Comparison of ENCODE assay signal across 12 mouse cellular contexts in genomic region chr5:122802706-122803105, GRCm38 (mm10). TPM values are rescaled to one million over a fixed set of nuclear protein-coding genes. Genes with fewer than 3 reads are reported as not detected.
A peak's percentile ranks its signal among the peaks of the same experiment; 100 is the strongest.
DNase-seq lines count a peak whose midpoint lies in the region; ATAC-seq and TF ChIP-seq lines count a peak whose summit lies in the region.
"Had no signal": no experiment of that assay in that cellular context is flagged by ENCODE, and none has a peak within 500 bp of the region (broad histone marks: within the 10 kb centered on the region; RNA-seq: fewer than 3 reads in every experiment).

No protein-coding gene starts in this region.

- no peak overlapping the region for H3K4me3 ChIP-seq in heart, embryonic 12.5 days
- no peak overlapping the region for H3K4me3 ChIP-seq in layer of hippocampus, adult 2 months
- no peak overlapping the region for H3K4me3 ChIP-seq in embryonic facial prominence, embryonic 14.5 days (ENCODE audit: low read depth, low read length)

- H3K9me3 ChIP-seq in heart, embryonic 12.5 days (replicated peaks) = no peaks in the 10 kb centered on the region
- H3K9me3 ChIP-seq in embryonic facial prominence, embryonic 14.5 days (ENCODE audit: control insufficient read depth, low read length) = no peaks in the 10 kb centered on the region

- ATAC-seq in heart, embryonic 12.5 days (ENCODE audit: insufficient number of reproducible peaks, low FRiP score) = no peak
- ATAC-seq in embryonic facial prominence, embryonic 14.5 days (ENCODE audit: low read depth) = no peak

- no peak overlapping the region for H3K9ac ChIP-seq in heart, embryonic 12.5 days
- H3K9ac ChIP-seq in embryonic facial prominence, embryonic 14.5 days (ENCODE audit: low read depth, low read length) = no peak overlapping the region

- H3K36me3 ChIP-seq in heart, embryonic 12.5 days = peaks cover 91% of the 10 kb centered on the region
- peaks cover 100% of the 10 kb centered on the region for H3K36me3 ChIP-seq in embryonic facial prominence, embryonic 14.5 days (ENCODE audit: control insufficient read depth, insufficient read depth, low read length)

- H3K4me1 ChIP-seq in heart, embryonic 12.5 days (replicated peaks) = peaks cover 52% of the 10 kb centered on the region
- no peaks in the 10 kb centered on the region for H3K4me1 ChIP-seq in embryonic facial prominence, embryonic 14.5 days (ENCODE audit: control insufficient read depth, insufficient read depth, low read length)

- 76% methylated on average over 9 of the region's 9 CpGs for WGBS in heart, embryonic 12.5 days
- 67% methylated on average over 9 of the region's 9 CpGs for WGBS in embryonic facial prominence, embryonic 14.5 days

- no peak for DNase-seq in heart, postnatal 4 days
- DNase-seq in layer of hippocampus, adult 2 months (ENCODE audit: low spot score in 2 of 2) = no peak
- DNase-seq in layer of hippocampus, adult 11-12 months (ENCODE audit: low spot score) = no peak
- DNase-seq in embryonic facial prominence, embryonic 14.5 days (ENCODE audit: low spot score) = peak; percentile 74
- peak; percentile 64 for DNase-seq in kidney, postnatal 10 days
- no peak for DNase-seq in ovary, adult 18-20 months (ENCODE audit: low spot score)
- no peak for DNase-seq in spleen, adult 12 weeks (ENCODE audit: low spot score)
- DNase-seq: cerebellum, adult 8-10 months; embryo, embryonic 11 days; gastrocnemius, postnatal 25 days; thymus, adult 18-20 months had no signal

- H3K27me3 ChIP-seq in heart, embryonic 12.5 days (replicated peaks) = no peaks in the 10 kb centered on the region
- H3K27me3 ChIP-seq in embryonic facial prominence, embryonic 14.5 days (replicated peaks; ENCODE audit: control insufficient read depth, insufficient read depth, low read length) = no peaks in the 10 kb centered on the region

- peak overlapping the region; percentile 71 for H3K27ac ChIP-seq in heart, embryonic 12.5 days (ENCODE audit: poor library complexity, severe bottlenecking)
- H3K27ac ChIP-seq in layer of hippocampus, adult 2 months = no peak overlapping the region
- no peak overlapping the region for H3K27ac ChIP-seq in embryonic facial prominence, embryonic 14.5 days (replicated peaks; ENCODE audit: low read depth, low read length)

- 0 out of 2 replicates have a peak, but pooled peaks have one; percentile 12 for TF ChIP-seq CTCF in layer of hippocampus, adult 2 months (conservative IDR thresholded peaks at IDR 0.05)

- H3K4me2 ChIP-seq in heart, embryonic 12.5 days = no peak overlapping the region
- H3K4me2 ChIP-seq in embryonic facial prominence, embryonic 14.5 days (ENCODE audit: low read depth, low read length) = no peak overlapping the region

RNA-seq across cellular contexts. Expression of gene Anapc5, which starts 18.4 kb away (rescaled TPM):
- 342 and 343 TPM in 2 replicates for polyA plus RNA-seq in heart, embryonic 12.5 days (2016; fragmentation: Nextera tagmentation; extraction: Ambion mirVana)
- total RNA-seq in heart, postnatal 4 days (2021) = 100 to 1,000 TPM; 275 to 276 TPM
- 100 to 1,000 TPM; 216 to 217 TPM for total RNA-seq in layer of hippocampus, adult 2 months (2021)
- 367 and 424 TPM in 2 replicates for polyA plus RNA-seq in embryonic facial prominence, embryonic 14.5 days (2014; fragmentation: Nextera tagmentation; extraction: Ambion mirVana)

RNA-seq across cellular contexts. Expression of gene Camkk2, which starts 23.5 kb away (rescaled TPM):
- polyA plus RNA-seq in heart, embryonic 12.5 days (2016; fragmentation: Nextera tagmentation; extraction: Ambion mirVana) = 18.4 and 19.4 TPM in 2 replicates
- total RNA-seq in heart, postnatal 4 days (2021) = 10 to 100 TPM; 17.7 to 19.2 TPM
- 100 to 1,000 TPM; 104 to 109 TPM for total RNA-seq in layer of hippocampus, adult 2 months (2021)
- 27.7 and 28.4 TPM in 2 replicates for polyA plus RNA-seq in embryonic facial prominence, embryonic 14.5 days (2014; fragmentation: Nextera tagmentation; extraction: Ambion mirVana)

RNA-seq across cellular contexts. Expression of gene Rnf34, which starts 47.1 kb away (rescaled TPM):
- polyA plus RNA-seq in heart, embryonic 12.5 days (2016; fragmentation: Nextera tagmentation; extraction: Ambion mirVana) = 26.2 and 32.4 TPM in 2 replicates
- 10 to 100 TPM; 32.6 to 34.0 TPM for total RNA-seq in heart, postnatal 4 days (2021)
- 10 to 100 TPM; 53.7 to 54.1 TPM for total RNA-seq in layer of hippocampus, adult 2 months (2021)
- 32.8 and 37.1 TPM in 2 replicates for polyA plus RNA-seq in embryonic facial prominence, embryonic 14.5 days (2014; fragmentation: Nextera tagmentation; extraction: Ambion mirVana)

Comparison
In these comparisons a context has a peak if more than half of its experiments do, and no peak if none do; other contexts are left out.
1. DNase-seq: peak in embryonic facial prominence, embryonic 14.5 days (single experiment) and kidney, postnatal 10 days (single experiment); none in heart, postnatal 4 days (single experiment), layer of hippocampus, adult 2 months (0 of 2), layer of hippocampus, adult 11-12 months (single experiment), ovary, adult 18-20 months (single experiment) and spleen, adult 12 weeks (single experiment).
2. RNA of gene Camkk2, which starts 23.5 kb away (total RNA-seq): 104 to 109 TPM in layer of hippocampus, adult 2 months; 17.7 to 19.2 TPM in heart, postnatal 4 days; every median in the first group is over 4 times any median in the second.